Mouse (Mus musculus) spleen, adult 2 months (tissue): Measurements from ENCODE around the gene Elmo1. TPM values are rescaled to one million over a fixed set of nuclear protein-coding genes. Genes with fewer than 3 reads are reported as not detected.

ENCODE experiments used
- DNase-seq, 2 experiments: peaks; one replicate each; pipeline versions ENCODE4 v3.0.0 to v3.0.0-alpha.2; 2012 to 2021; ENCODE audit warnings: low spot score in 2 of 2, low read depth in 1 of 2
- H3K27ac ChIP-seq: fragments of 200-500 bp; 2 replicates; pipeline ENCODE4 v1.5.1; 2012; ENCODE audit warnings: low read length, inconsistent platforms; ENCODE audit not compliant: insufficient read depth
- H3K27me3 ChIP-seq: fragments of 200-500 bp; 2 replicates; pipeline ENCODE4 v1.6.1; 2012; ENCODE audit warnings: mild to moderate bottlenecking, moderate library complexity, low read length, inconsistent platforms; ENCODE audit not compliant: control insufficient read depth, insufficient read depth
- H3K36me3 ChIP-seq: fragments of 200-500 bp; 2 replicates; pipeline ENCODE4 v1.6.1; 2012; ENCODE audit warnings: mild to moderate bottlenecking, low read length, inconsistent platforms; ENCODE audit not compliant: control insufficient read depth, insufficient read depth
- H3K4me1 ChIP-seq: fragments of 200-500 bp; 2 replicates; pipeline ENCODE4 v1.6.1; 2011; ENCODE audit warnings: inconsistent platforms; ENCODE audit not compliant: control insufficient read depth, insufficient read depth, insufficient read length
- H3K4me3 ChIP-seq: fragments of 200-500 bp; 2 replicates; pipeline ENCODE4 v1.5.1; 2011; ENCODE audit warnings: mild to moderate bottlenecking, inconsistent platforms; ENCODE audit not compliant: insufficient read depth, insufficient read length; ENCODE audit errors: extremely low read depth
- CTCF ChIP-seq: fragments of 200-500 bp; IDR thresholded peaks from 2 replicates; pipeline ENCODE4 v1.5.1; 2011; ENCODE audit warnings: mild to moderate bottlenecking, inconsistent platforms; ENCODE audit not compliant: insufficient read depth, insufficient read length, insufficient replicate concordance; ENCODE audit errors: extremely low read depth
- POLR2A ChIP-seq: fragments of 200-500 bp; IDR thresholded peaks from 2 replicates; pipeline ENCODE4 v1.6.1; 2011; ENCODE audit warnings: low read depth, low read length, inconsistent platforms
- WGBS: fragments of 180-500 bp; shearing (Covaris S2); methylation state at CpG from one replicate; pipeline ENCODE4 v1.1.7; 2018; 5-methylcytosine and 5-hydroxymethylcytosine counted together
- polyA plus RNA-seq: library from polyadenylated mRNA; depleted of rRNA; stranded (reverse); fragments of >200 nt; gene quantifications from 2 replicates; pipeline ENCODE4 v1.2.3, GENCODE M21; 2012

Elmo1 gene
- polyA plus RNA-seq, 1 experiment: 33.3 TPM

- DNase-seq: no peak
- TF ChIP-seq CTCF (no peak), POLR2A (no peak)
- H3K4me1 ChIP-seq: peaks cover 3% of the 10 kb centered on the region; the same call in 1 of the 2 replicates
- H3K36me3 ChIP-seq: no peaks in the 10 kb centered on the region
- H3K4me3 ChIP-seq: no peak overlapping the region
- H3K27me3 ChIP-seq: no peaks in the 10 kb centered on the region
- no peak overlapping the region for H3K27ac ChIP-seq
- WGBS: 89% methylated on average over 5 of the region's 5 CpGs
Measured at GRCm38 (mm10) chr13:20490860-20491594, 400.6 kb downstream of the Elmo1 start.

GRCm38 (mm10) chr13:20491666-20492065, 401.3 kb downstream of the Elmo1 start:
- H3K27me3 ChIP-seq: no peaks in the 10 kb centered on the region
- no peaks in the 10 kb centered on the region for H3K36me3 ChIP-seq
- no peak for DNase-seq
- TF ChIP-seq CTCF (no peak), POLR2A (no peak)
- H3K4me1 ChIP-seq: peaks cover 3% of the 10 kb centered on the region; the same call in 1 of the 2 replicates
- no peak overlapping the region for H3K4me3 ChIP-seq
- no peak overlapping the region for H3K27ac ChIP-seq
- WGBS: 92% methylated on average over 3 of the region's 3 CpGs

GRCm38 (mm10) chr13:20494047-20494739, 403.8 kb downstream of the Elmo1 start:
- Histone ChIP-seq H3K4me1 (peaks cover 3% of the 10 kb centered on the region; the same call in 1 of the 2 replicates), H3K27me3 (no peaks in the 10 kb centered on the region), H3K36me3 (no peaks in the 10 kb centered on the region), H3K27ac (no peak overlapping the region), H3K4me3 (no peak overlapping the region)
- DNase-seq: no peak
- TF ChIP-seq POLR2A (no peak), CTCF (no peak)
- WGBS: 62% methylated on average over 6 of the region's 6 CpGs

GRCm38 (mm10) chr13:20501923-20502322, 411.5 kb downstream of the Elmo1 start:
- no peak for DNase-seq
- no peak for TF ChIP-seq CTCF
- TF ChIP-seq POLR2A: no peak
- Histone ChIP-seq H3K36me3 (no peaks in the 10 kb centered on the region), H3K27ac (no peak overlapping the region), H3K4me3 (no peak overlapping the region), H3K27me3 (no peaks in the 10 kb centered on the region), H3K4me1 (no peaks in the 10 kb centered on the region)

- H3K4me1 ChIP-seq: no peaks in the 10 kb centered on the region
- no peak overlapping the region for H3K4me3 ChIP-seq
- H3K36me3 ChIP-seq: no peaks in the 10 kb centered on the region
- DNase-seq: no peak
- H3K27me3 ChIP-seq: no peaks in the 10 kb centered on the region
- no peak overlapping the region for H3K27ac ChIP-seq
- TF ChIP-seq POLR2A: no peak
- TF ChIP-seq CTCF: no peak
- 92% methylated on average over 3 of the region's 3 CpGs for WGBS
Measured at GRCm38 (mm10) chr13:20503371-20503770, 413.0 kb downstream of the Elmo1 start.

GRCm38 (mm10) chr13:20507381-20508129, 417.2 kb downstream of the Elmo1 start:
- H3K4me1 ChIP-seq: no peaks in the 10 kb centered on the region
- no peaks in the 10 kb centered on the region for H3K36me3 ChIP-seq
- H3K4me3 ChIP-seq: no peak overlapping the region
- TF ChIP-seq POLR2A (no peak), CTCF (no peak)
- no peaks in the 10 kb centered on the region for H3K27me3 ChIP-seq
- 91% methylated on average over 10 of the region's 10 CpGs for WGBS
- no peak for DNase-seq
- H3K27ac ChIP-seq: no peak overlapping the region
